Mouse (Mus musculus): ENCODE measurements at regions not wholly inside any gene's neighbourhood (a gene's known extent, or its start where the extent isn't known, plus 50 kb on each side); places are given as distances from the start of the nearest gene placed in this dataset.
"Not testable (repeated sequence)": the region's sequence is repeated elsewhere in the genome, so short reads cannot be mapped to it uniquely, and the experiment has no call there.

DNA sequence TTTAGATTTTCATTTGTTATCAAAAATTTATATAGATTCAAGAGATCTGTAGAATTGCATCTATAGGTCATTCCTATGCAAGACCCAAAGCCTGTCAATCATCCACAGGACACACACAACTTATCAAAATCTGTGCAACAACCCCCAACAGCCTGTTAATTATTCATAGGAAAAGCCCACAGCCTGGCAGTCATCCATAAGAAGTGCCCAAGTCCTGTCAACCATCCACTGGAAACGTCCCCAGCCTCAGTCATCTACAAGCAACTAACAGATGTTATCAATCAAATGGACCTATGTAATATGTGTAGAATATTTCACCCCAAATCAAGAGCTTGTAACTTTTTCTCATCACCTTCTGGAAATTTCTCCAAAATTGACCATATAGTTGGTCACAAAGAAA, 139.6 kb upstream of the Myo9b start:
- TF ChIP-seq CTCF (IDR thresholded peaks at IDR 0.05; ENCODE audit: borderline replicate concordance, extremely low read depth, insufficient read depth, insufficient read length); POLR2A (IDR thresholded peaks at IDR 0.05; ENCODE audit: borderline replicate concordance, extremely low read depth, insufficient read depth, insufficient read length, poor library complexity, severe bottlenecking): not testable (repeated sequence)

Data from brain, embryonic 14.5 days (tissue).